Mouse (Mus musculus): ENCODE data around the gene Magt1.
"Not testable (repeated sequence)": the region's sequence is repeated elsewhere in the genome, so short reads cannot be mapped to it uniquely, and the experiment has no call there.

Magt1 gene

GRCm38 (mm10) chrX:105946357-105946756 is 65.3 kb downstream of the Magt1 start:
- no peak for DNase-seq

- no peak for DNase-seq
Measured at GRCm38 (mm10) chrX:105939245-105939644, 72.5 kb downstream of the Magt1 start.

GRCm38 (mm10) chrX:105937736-105938135 is 74.0 kb downstream of the Magt1 start:
- DNase-seq, result no peak

DNA sequence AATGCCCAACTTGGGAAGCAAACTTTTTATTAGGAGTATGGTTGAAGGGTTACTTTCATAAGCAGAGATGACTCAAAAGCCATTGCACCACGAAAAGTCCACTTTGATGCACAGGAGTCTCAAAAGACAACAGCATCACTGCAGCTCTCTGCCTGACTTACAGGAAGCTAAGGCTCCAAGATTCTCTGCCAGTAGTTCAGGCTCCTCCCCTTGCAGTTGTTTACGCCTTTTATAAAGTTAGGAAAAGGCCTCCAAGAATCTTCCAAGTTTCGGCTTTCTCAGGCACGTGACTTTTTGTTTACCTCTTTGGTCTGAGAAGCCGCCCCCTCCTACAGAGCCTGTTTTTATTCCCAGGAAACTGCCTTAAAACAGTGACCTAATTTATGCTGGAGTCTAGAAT is 77.4 kb downstream of the Magt1 start:
- DNase-seq, result peak in 1 of 2 experiments; percentile 22

DNA sequence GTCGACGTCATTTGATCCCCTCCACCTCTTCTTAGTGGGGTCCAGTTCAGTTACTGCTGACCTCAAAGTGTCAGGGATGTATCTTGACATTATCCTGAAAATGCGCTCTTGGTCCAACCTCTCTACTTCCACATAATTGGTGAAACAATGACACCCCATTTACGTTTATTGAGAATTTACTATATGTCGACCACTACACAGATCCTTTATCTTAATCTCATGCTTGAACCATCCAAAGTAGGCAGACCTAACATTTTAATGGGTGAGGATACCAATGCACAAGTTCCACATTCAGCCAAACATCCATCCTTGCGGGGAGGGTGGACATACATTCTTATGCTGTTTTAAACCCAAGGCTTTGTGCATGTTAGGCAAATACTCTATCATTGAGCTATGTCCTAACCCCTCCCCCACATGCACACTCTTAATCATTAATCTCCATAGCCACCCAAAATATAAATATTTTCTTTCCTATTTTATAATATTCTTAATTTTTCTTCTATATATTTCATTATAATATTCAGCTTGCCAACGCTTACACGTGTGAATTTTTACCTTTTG is 82.1 kb downstream of the Magt1 start:
- DNase-seq, result no peak

GRCm38 (mm10) chrX:105928861-105929477 is 82.7 kb downstream of the Magt1 start, which contains the start of gene Atrx:
TSS of gene Atrx (minus strand) at chrX:105929403.
- peak; percentile 76 to 80 for DNase-seq

- peak; percentile 24 to 33 for DNase-seq
Measured at GRCm38 (mm10) chrX:105927941-105928860, 83.5 kb downstream of the Magt1 start.

DNA sequence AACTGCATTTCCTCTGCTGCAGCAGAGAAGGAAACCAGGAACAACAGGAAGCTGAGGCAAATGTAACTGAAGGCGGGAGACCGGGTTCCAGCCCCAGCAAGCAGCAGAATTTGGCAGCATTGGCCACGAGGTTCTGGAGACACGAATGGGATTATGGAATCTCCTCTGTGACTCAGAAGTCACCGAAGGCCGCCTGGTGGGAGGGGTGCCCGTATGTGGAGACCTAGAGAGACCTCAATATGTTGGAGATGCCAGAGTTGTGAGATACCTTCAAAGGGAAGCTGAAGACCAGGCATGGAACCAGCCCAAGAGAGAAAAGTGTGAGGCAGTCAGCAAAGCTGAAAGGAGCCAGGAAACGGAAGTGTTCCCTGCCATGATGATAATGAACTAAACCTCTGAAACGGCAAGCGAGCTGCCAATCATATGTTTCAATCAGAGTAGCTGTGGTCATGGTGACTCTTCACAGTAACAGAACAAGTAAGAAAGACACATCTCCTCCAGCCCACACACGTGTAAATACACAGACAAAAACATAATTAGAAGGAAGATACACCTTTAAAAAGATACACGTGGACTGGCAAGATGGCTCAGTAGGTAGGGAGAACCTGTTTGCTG is 85.5 kb downstream of the Magt1 start:
- no peak for DNase-seq

DNA sequence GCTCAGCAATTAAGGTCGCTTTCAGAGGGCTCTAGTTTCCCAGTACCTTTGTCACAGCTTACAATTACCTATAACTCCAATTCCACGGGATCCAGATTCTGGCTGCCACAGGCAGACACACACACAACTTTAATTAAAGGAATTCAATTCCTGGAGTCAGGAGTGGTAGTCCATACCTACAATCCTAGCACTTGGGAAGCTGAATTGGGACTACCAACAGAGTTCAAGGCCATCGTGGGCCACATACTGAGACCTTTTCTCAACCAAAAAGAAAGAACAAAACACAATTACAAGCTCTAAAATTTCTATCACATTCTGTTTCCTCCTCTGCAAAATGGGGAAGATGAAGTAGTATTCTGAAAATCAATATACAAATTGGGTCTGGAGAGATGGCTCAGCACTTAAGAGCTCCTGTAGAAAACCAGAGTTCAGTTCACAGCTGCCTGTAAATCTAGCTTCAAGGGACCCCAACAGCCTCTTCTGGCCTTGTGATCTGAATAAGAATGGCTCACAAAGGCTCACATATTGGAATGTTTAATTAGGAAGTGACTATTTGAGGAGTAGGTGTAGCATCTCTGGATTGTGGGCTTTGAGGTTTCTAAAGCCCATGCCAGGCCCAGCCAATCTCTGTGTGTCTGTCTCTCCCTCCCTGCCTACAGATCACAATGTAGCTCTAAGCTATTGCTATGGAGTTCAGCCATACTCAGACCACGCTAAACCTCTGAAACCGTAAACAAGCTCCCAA is 87.2 kb downstream of the Magt1 start:
- no peak for DNase-seq

- DNase-seq, result no peak
Measured at GRCm38 (mm10) chrX:105923896-105924295, 87.8 kb downstream of the Magt1 start.

DNA sequence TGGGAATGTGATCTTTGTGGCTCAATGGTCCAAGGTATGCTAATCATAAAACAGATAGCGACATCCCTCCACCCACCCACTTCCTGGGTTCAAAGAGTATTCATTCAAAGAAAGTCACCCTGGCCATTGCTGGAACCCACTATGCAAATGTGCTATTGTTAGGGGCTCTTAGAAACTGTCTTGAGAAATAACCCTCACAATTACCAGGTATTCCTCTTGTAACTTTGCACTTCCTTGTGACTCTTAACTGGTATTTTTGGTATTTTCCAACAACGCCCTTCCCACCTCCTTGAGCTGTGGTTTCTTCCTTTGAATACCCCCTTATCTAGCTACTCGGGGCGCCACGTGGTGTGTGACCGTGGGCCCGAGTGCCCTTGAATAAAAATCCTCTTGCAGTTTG is 88.7 kb downstream of the Magt1 start:
- DNase-seq, result not testable (repeated sequence)

DNA sequence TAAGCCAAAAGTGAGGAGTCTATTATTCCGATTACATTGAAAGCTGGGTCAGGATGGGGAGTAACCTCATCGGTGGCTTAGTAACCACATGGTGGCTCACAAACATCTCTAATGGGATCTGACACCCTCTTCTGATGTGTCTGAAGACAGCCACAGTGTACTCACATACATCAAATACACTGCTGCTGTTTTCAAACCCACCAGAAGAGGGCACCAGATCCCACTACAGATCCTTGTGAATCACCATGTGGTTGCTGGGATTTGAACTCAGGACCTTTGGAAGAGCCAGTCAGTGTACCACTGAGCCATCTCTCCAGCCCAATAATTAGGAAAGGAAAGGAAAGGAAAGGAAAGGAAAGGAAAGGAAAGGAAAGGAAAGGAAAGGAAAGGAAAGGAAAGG is 90.3 kb downstream of the Magt1 start:
- peak in 1 of 2 experiments; percentile 34 for DNase-seq
